Mouse (Mus musculus) liver, postnatal 0 days (tissue): ENCODE measurements around the gene Vps13c.

Source experiments
- CTCF ChIP-seq: sonication (generic); IDR thresholded peaks from 2 replicates; pipeline ENCODE4 v1.5.1; 2016; ENCODE audit warnings: antibody characterized with exemption, low read depth
- EP300 ChIP-seq: IDR thresholded peaks from 2 replicates; pipeline ENCODE4 v1.6.1; 2016; ENCODE audit warnings: antibody characterized with exemption, low read depth, mild to moderate bottlenecking

- TF ChIP-seq CTCF: no peak
- no peak for TF ChIP-seq EP300
Observed at GRCm38 (mm10) chr9:67965889-67966288, 125.7 kb downstream of the Vps13c start.
